Mouse (Mus musculus): ENCODE data around the gene Pigk.

DNA sequence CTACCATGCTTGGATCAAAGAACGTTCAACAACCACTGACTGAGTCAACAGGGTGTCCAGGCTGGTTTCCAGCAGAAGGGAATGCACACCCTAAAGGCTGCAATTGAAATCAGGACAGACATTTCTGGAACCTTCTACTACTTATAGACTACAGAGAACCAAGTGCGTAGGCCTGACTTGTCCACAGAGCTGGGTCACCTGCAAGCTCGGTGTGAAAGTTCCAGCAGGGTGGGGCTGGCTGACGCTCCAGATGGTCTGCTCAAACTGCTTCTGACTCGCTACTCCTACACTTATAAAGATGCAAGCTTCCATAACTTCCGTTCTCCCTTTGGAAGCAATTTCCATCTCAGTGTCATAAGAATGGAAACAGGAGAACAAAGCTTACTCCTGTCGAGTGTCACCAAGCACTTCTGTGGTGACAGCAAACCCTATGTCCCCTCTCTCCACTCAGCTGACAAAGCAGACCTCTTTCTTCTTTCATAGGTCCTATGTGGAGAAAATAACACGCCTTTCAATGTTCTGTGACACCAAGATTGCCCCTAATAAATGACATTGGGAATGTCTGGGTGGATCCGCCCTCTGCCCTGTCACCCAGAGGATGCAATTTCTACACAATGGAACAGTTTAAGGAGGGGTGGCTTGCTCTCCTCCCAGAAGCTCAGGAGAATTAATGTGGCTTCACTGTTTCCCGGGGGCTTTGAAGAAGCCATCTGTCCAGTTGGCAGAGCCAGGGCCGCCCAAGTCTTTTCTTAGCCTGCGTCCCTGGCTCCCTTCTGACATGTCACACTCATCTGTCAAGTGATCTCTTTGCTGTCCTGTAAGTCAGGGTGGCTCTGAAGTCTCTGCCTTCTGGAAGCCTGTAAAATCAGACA is 154.0 kb downstream of the Pigk start:
- no peak for TF ChIP-seq CTCF (IDR thresholded peaks at IDR 0.05; ENCODE audit: low read depth)
- no peak for TF ChIP-seq EP300 (optimal IDR thresholded peaks at IDR 0.05)

Measured in stomach, postnatal 0 days (tissue).